Mouse (Mus musculus) lung, embryonic 14.5 days (tissue): ENCODE results near the gene Cfap43. TPM values are rescaled to one million over a fixed set of nuclear protein-coding genes. Genes with fewer than 3 reads are reported as not detected.

Source experiments
- ATAC-seq: fragments of 200-750 bp; cut with Nextera tagmentation; 2 replicates; pipeline ENCODE4 v1.8.0; 2017; ENCODE audit warnings: mild to moderate bottlenecking, moderate TSS enrichment, moderate library complexity; ENCODE audit not compliant: insufficient read depth
- DNase-seq: peaks from one replicate; pipeline ENCODE4 v3.0.0-alpha.2; 2015
- H3K27ac ChIP-seq: fragments of 300-500 bp; sonication (generic); 2 replicates; pipeline ENCODE4 v1.5.1; 2014; ENCODE audit warnings: low read depth, mild to moderate bottlenecking, moderate library complexity
- H3K27me3 ChIP-seq: fragments of 300-500 bp; sonication (generic); 2 replicates; pipeline ENCODE4 v1.6.1; 2014; ENCODE audit warnings: low read length, control low read depth; ENCODE audit not compliant: insufficient read depth
- H3K36me3 ChIP-seq: fragments of 300-500 bp; sonication (generic); 2 replicates; pipeline ENCODE4 v1.6.1; 2014; ENCODE audit warnings: control low read depth; ENCODE audit not compliant: insufficient read depth
- H3K4me1 ChIP-seq: fragments of 300-500 bp; sonication (generic); 2 replicates; pipeline ENCODE4 v1.6.1; 2014; ENCODE audit warnings: antibody characterized with exemption, control low read depth; ENCODE audit not compliant: insufficient read depth
- H3K4me2 ChIP-seq: fragments of 300-500 bp; sonication (generic); 2 replicates; pipeline ENCODE4 v1.6.1; 2014; ENCODE audit warnings: mild to moderate bottlenecking
- H3K4me3 ChIP-seq: fragments of 300-500 bp; sonication (generic); 2 replicates; pipeline ENCODE4 v1.5.1; 2014; ENCODE audit warnings: low read depth, low read length
- H3K9ac ChIP-seq: fragments of 300-500 bp; sonication (generic); 2 replicates; pipeline ENCODE4 v1.6.1; 2014
- H3K9me3 ChIP-seq: fragments of 300-500 bp; sonication (generic); 2 replicates; pipeline ENCODE4 v1.6.1; 2016; ENCODE audit warnings: low read depth, low read length, control low read depth
- CTCF ChIP-seq: IDR thresholded peaks from 2 replicates; pipeline ENCODE4 v1.5.1; 2016; ENCODE audit warnings: antibody characterized with exemption, low read depth
- WGBS: fragments of 180-500 bp; shearing (Covaris S2); extraction: QIAGEN DNeasy Blood & Tissue Kit; methylation state at CpG from one replicate; pipeline ENCODE4 v1.1.7; 2014; 5-methylcytosine and 5-hydroxymethylcytosine counted together
- polyA plus RNA-seq: library from polyadenylated mRNA; unstranded; fragments of >200 nt; fragmentation: Nextera tagmentation; extraction: Ambion mirVana; gene quantifications from 2 replicates; pipeline ENCODE4 v1.2.1, GENCODE M21; 2014

Gene Cfap43
- polyA plus RNA-seq, 1 experiment from 2014 or later: 0.14 TPM

DNA sequence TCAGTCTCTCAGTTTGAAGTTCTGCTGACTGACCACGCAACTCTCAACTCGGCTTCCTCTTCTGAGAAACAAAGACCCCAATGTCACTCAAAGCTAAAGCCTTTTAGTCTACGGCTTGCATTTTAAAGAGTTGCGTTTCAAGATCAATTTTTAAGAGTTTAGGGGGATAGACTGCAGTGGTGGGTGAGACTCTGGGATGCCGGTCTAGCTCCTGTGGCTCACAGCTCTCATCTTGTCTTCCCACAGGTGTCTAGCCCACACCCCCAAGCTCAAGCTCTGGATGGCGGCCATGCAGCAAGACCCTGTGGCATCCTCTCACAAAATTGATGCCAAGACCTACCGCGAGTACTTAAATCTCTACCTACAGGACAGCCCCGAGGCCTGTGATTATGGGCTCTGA lies 55.0 kb downstream of the Cfap43 start:
- no peak overlapping the region for H3K27ac ChIP-seq
- H3K4me3 ChIP-seq: no peak overlapping the region
- H3K27me3 ChIP-seq: no peaks in the 10 kb centered on the region
- ATAC-seq: no peak
- no peak overlapping the region for H3K9ac ChIP-seq
- H3K36me3 ChIP-seq: peaks cover 16% of the 10 kb centered on the region; the same call in 1 of the 2 replicates
- no peak for TF ChIP-seq CTCF
- DNase-seq: no peak
- no peaks in the 10 kb centered on the region for H3K9me3 ChIP-seq
- H3K4me1 ChIP-seq: peaks cover 3% of the 10 kb centered on the region; the same call in 1 of the 2 replicates
- no peak overlapping the region for H3K4me2 ChIP-seq
- WGBS: 93% methylated on average over 9 of the region's 9 CpGs

DNA sequence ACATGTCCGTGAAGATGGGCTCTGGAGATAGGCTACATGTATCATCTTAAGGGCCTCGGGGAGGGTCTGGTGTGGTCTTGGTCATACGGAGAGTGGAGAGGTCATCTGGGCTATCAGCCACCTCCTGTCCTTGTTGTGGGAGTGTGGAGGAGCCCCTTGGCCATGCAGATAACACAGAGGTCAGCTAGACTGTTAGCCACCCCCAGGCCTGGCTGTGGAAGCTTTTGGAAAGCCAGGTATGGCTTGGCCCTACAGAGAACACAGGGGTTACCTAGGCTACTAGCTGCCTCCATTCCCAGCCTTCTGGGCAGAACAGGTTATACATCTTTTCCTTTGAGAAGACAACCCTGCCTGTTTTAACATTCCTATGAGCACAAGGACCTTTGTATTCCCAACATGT lies 56.5 kb downstream of the Cfap43 start:
- no peak for ATAC-seq

DNA sequence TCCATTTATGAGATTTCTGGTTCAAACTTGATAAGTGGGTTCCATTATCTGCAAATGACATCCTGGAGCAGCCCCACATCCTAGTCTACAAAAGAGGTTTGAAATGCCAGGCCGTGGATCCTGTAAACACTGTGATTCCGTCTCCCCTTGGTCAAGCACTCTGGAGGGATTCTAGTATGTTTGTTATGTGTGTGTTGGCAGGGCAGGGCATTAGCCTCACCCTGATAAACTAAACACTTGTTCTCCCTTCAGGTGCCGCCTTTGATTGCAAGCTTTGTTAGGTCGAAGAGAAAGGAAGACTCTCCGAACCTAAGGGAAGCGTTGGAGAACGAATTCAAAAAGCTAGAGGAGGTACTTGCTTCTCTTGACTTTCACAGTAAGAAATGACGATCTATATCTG lies 59.9 kb downstream of the Cfap43 start:
- H3K27me3 ChIP-seq: no peaks in the 10 kb centered on the region
- peaks cover 20% of the 10 kb centered on the region; the same call in 1 of the 2 replicates for H3K36me3 ChIP-seq
- H3K9ac ChIP-seq: no peak overlapping the region
- 80% methylated on average over 8 of the region's 8 CpGs for WGBS
- ATAC-seq: no peak
- no peak overlapping the region for H3K4me3 ChIP-seq
- no peak overlapping the region for H3K27ac ChIP-seq
- no peak for TF ChIP-seq CTCF
- H3K9me3 ChIP-seq: no peaks in the 10 kb centered on the region
- peaks cover 8% of the 10 kb centered on the region for H3K4me1 ChIP-seq
- H3K4me2 ChIP-seq: no peak overlapping the region
- DNase-seq: no peak

More for the DNA sequence above, 56.5 kb downstream of the Cfap43 start:
- Histone ChIP-seq H3K9ac (no peak overlapping the region), H3K36me3 (peaks cover 20% of the 10 kb centered on the region; the same call in 1 of the 2 replicates), H3K4me1 (peaks cover 3% of the 10 kb centered on the region; the same call in 1 of the 2 replicates), H3K27ac (no peak overlapping the region), H3K4me3 (no peak overlapping the region), H3K9me3 (no peaks in the 10 kb centered on the region), H3K4me2 (no peak overlapping the region), H3K27me3 (no peaks in the 10 kb centered on the region)
- DNase-seq: no peak
- TF ChIP-seq CTCF: no peak
- 90% methylated on average over 3 of the region's 3 CpGs for WGBS

- Histone ChIP-seq H3K4me2 (no peak overlapping the region), H3K27me3 (no peaks in the 10 kb centered on the region), H3K4me1 (peaks cover 11% of the 10 kb centered on the region), H3K9me3 (no peaks in the 10 kb centered on the region), H3K36me3 (peaks cover 20% of the 10 kb centered on the region; the same call in 1 of the 2 replicates), H3K27ac (no peak overlapping the region), H3K4me3 (no peak overlapping the region), H3K9ac (no peak overlapping the region)
- DNase-seq (peak; percentile 53), ATAC-seq (no peak)
- 67% methylated on average over 18 of the region's 18 CpGs for WGBS
- TF ChIP-seq CTCF: no peak
Measured at GRCm38 (mm10) chr19:47857957-47858942, 60.8 kb downstream of the Cfap43 start.

- no peak for TF ChIP-seq CTCF
Measured at GRCm38 (mm10) chr19:47854796-47855783, 64.0 kb downstream of the Cfap43 start, which contains the start of gene Gsto1. Gsto1 (plus strand) TSS chr19:47854970.

GRCm38 (mm10) chr19:47853951-47854795 lies 64.9 kb downstream of the Cfap43 start:
- DNase-seq (peak; percentile 71), ATAC-seq (peak; percentile 77)
- TF ChIP-seq CTCF: peak; percentile 43
- no peaks in the 10 kb centered on the region for H3K9me3 ChIP-seq
- peaks cover 6% of the 10 kb centered on the region; the same call in 1 of the 2 replicates for H3K36me3 ChIP-seq
- H3K27me3 ChIP-seq: no peaks in the 10 kb centered on the region
- H3K4me2 ChIP-seq: peak overlapping the region; percentile 84
- no peak overlapping the region for H3K27ac ChIP-seq
- 13% methylated on average over 13 of the region's 13 CpGs for WGBS
- H3K9ac ChIP-seq: peak overlapping the region; percentile 55
- peaks cover 11% of the 10 kb centered on the region for H3K4me1 ChIP-seq
- peak overlapping the region; percentile 53 for H3K4me3 ChIP-seq

More at GRCm38 (mm10) chr19:47854796-47855783, 64.0 kb downstream of the Cfap43 start, which contains the start of gene Gsto1:
- peak within 1 kb of the TSS; percentile 55 for H3K9ac ChIP-seq
- no peak within 1 kb of the TSS for H3K27ac ChIP-seq
- peaks cover 11% of the 10 kb centered on the region for H3K4me1 ChIP-seq
- peaks cover 13% of the 10 kb centered on the region; the same call in 1 of the 2 replicates for H3K36me3 ChIP-seq
- WGBS: under 1% methylated on average over 60 of the region's 60 CpGs
- peak within 1 kb of the TSS; percentile 84 for H3K4me2 ChIP-seq
- DNase-seq (peak; percentile 93), ATAC-seq (peak; percentile 97)
- peak within 1 kb of the TSS; percentile 53 for H3K4me3 ChIP-seq
- H3K27me3 ChIP-seq: no peaks in the 10 kb centered on the region
- H3K9me3 ChIP-seq: no peaks in the 10 kb centered on the region
